25 mouse cellular contexts compared by ENCODE assay signal in genomic region chr14:57554434-57554833, GRCm38 (mm10). TPM values are rescaled to one million over a fixed set of nuclear protein-coding genes. Genes with fewer than 3 reads are reported as not detected.
"Had no signal": no experiment of that assay in that cellular context is flagged by ENCODE, and none has a peak within 500 bp of the region (broad histone marks: within the 10 kb centered on the region; RNA-seq: fewer than 3 reads in every experiment).

No protein-coding gene starts in this region.

- H3K27ac ChIP-seq: kidney, postnatal 0 days; layer of hippocampus, adult 2 months; left cerebral cortex, adult 2 months; liver, embryonic 14.5 days; midbrain, embryonic 10.5 days; midbrain, embryonic 13.5 days; neural tube, embryonic 13.5 days had no signal

- H3K4me1 ChIP-seq: megakaryocyte, embryonic 14.5 days; midbrain, embryonic 10.5 days; midbrain, embryonic 13.5 days; neural tube, embryonic 13.5 days had no signal

- H3K4me2 ChIP-seq: liver, embryonic 11.5 days; lung, embryonic 14.5 days; midbrain, embryonic 13.5 days; neural tube, embryonic 13.5 days had no signal

- H3K4me3 ChIP-seq: layer of hippocampus, adult 2 months; left cerebral cortex, adult 2 months; megakaryocyte, embryonic 14.5 days; midbrain, embryonic 10.5 days; midbrain, embryonic 13.5 days; myocyte; neural tube, embryonic 13.5 days had no signal

- ATAC-seq: intestine, postnatal 0 days; liver, postnatal 0 days; midbrain, embryonic 13.5 days; midbrain, embryonic 16.5 days had no signal

- H3K9me3 ChIP-seq: megakaryocyte, embryonic 14.5 days; midbrain, embryonic 10.5 days; midbrain, embryonic 13.5 days; neural tube, embryonic 13.5 days had no signal

- DNase-seq: kidney, adult 2 months; kidney, postnatal 25 days; layer of hippocampus, adult 9-11 months; layer of hippocampus, postnatal 36 days; liver, postnatal 0 days; lung, embryonic 14.5 days; lung, postnatal 10 days; lung, postnatal 36 days; right cerebral cortex, adult 18-20 months; right cerebral cortex, postnatal 14 days; right cerebral cortex, postnatal 4 days; thymus, postnatal 25 days had no signal

- H3K27me3 ChIP-seq: megakaryocyte, embryonic 14.5 days; midbrain, embryonic 13.5 days; neural tube, embryonic 13.5 days had no signal

- H3K9ac ChIP-seq: liver, embryonic 14.5 days; liver, postnatal 0 days; lung, embryonic 14.5 days; midbrain, embryonic 13.5 days; neural tube, embryonic 13.5 days had no signal

RNA-seq across cellular contexts. Expression of gene Il17d, which starts 29.9 kb away (rescaled TPM):
- total RNA-seq: monocyte, adult 5-6 weeks had no signal
